Mouse (Mus musculus) kidney, embryonic 16.5 days (tissue): ENCODE measurements at regions not wholly inside any gene's neighbourhood (a gene's known extent, or its start where the extent isn't known, plus 50 kb on each side); places are given as distances from the start of the nearest gene placed in this dataset.

Source experiments
- ATAC-seq: fragments of 200-750 bp; cut with Nextera tagmentation; 2 replicates; pipeline ENCODE4 v1.8.0; 2017; ENCODE audit warnings: moderate TSS enrichment; ENCODE audit not compliant: low FRiP score, low TSS enrichment
- H3K27ac ChIP-seq: fragments of 300-500 bp; sonication (generic); 2 replicates; pipeline ENCODE4 v1.5.1; 2014; ENCODE audit warnings: low read length
- H3K27me3 ChIP-seq: fragments of 300-500 bp; sonication (generic); 2 replicates; pipeline ENCODE4 v1.6.1; 2014; ENCODE audit warnings: low read length, control low read depth, mixed read lengths; ENCODE audit not compliant: insufficient read depth
- H3K36me3 ChIP-seq: fragments of 300-500 bp; sonication (generic); 2 replicates; pipeline ENCODE4 v1.6.1; 2014; ENCODE audit warnings: low read length, control low read depth, mixed read lengths; ENCODE audit not compliant: insufficient read depth
- H3K4me1 ChIP-seq: fragments of 300-500 bp; sonication (generic); 2 replicates; pipeline ENCODE4 v1.6.1; 2014; ENCODE audit warnings: low read length, control low read depth, mixed read lengths; ENCODE audit not compliant: insufficient read depth
- H3K4me2 ChIP-seq: fragments of 300-500 bp; sonication (generic); replicated peaks from 2 replicates; pipeline ENCODE4 v1.6.1; 2014; ENCODE audit warnings: low read depth, low read length
- H3K4me3 ChIP-seq: fragments of 300-500 bp; sonication (generic); 2 replicates; pipeline ENCODE4 v1.5.1; 2014; ENCODE audit warnings: mild to moderate bottlenecking, low read length
- H3K9ac ChIP-seq: fragments of 300-500 bp; sonication (generic); replicated peaks from 2 replicates; pipeline ENCODE4 v1.6.1; 2014; ENCODE audit warnings: low read length
- H3K9me3 ChIP-seq: fragments of 300-500 bp; sonication (generic); 2 replicates; pipeline ENCODE4 v1.6.1; 2016; ENCODE audit warnings: low read length, control low read depth
- WGBS: fragments of 180-500 bp; shearing (Covaris S2); extraction: QIAGEN DNeasy Blood & Tissue Kit; methylation state at CpG from one replicate; pipeline ENCODE4 v1.1.7; 2014; 5-methylcytosine and 5-hydroxymethylcytosine counted together

GRCm38 (mm10) chr2:48477336-48477735 is 336.6 kb upstream of the Acvr2a start:
- Histone ChIP-seq H3K27ac (no peak overlapping the region), H3K9ac (no peak overlapping the region), H3K4me3 (no peak overlapping the region), H3K4me2 (no peak overlapping the region), H3K27me3 (no peaks in the 10 kb centered on the region), H3K9me3 (no peaks in the 10 kb centered on the region), H3K4me1 (peaks cover 6% of the 10 kb centered on the region; the same call in 1 of the 2 replicates), H3K36me3 (no peaks in the 10 kb centered on the region)
- WGBS: 85% methylated on average over 2 of the region's 2 CpGs
- no peak for ATAC-seq

GRCm38 (mm10) chr2:48479601-48480000 is 334.3 kb upstream of the Acvr2a start:
- Histone ChIP-seq H3K9me3 (no peaks in the 10 kb centered on the region), H3K36me3 (no peaks in the 10 kb centered on the region), H3K4me3 (no peak overlapping the region), H3K4me2 (no peak overlapping the region), H3K27me3 (no peaks in the 10 kb centered on the region), H3K27ac (no peak overlapping the region), H3K4me1 (peaks cover 6% of the 10 kb centered on the region; the same call in 1 of the 2 replicates), H3K9ac (no peak overlapping the region)
- whole genome bisulfite sequencing: 86% methylated on average over 1 of the region's 1 CpGs
- ATAC-seq: no peak

- 65% methylated on average over 9 of the region's 9 CpGs for WGBS
- Histone ChIP-seq H3K4me2 (0 out of 2 replicates have a peak overlapping the region, but pooled peaks have one; percentile 12), H3K36me3 (no peaks in the 10 kb centered on the region), H3K9ac (no peak overlapping the region), H3K4me1 (peaks cover 6% of the 10 kb centered on the region; the same call in 1 of the 2 replicates), H3K27me3 (no peaks in the 10 kb centered on the region), H3K27ac (0 out of 2 replicates have a peak overlapping the region, but pooled peaks have one; percentile 3), H3K9me3 (no peaks in the 10 kb centered on the region), H3K4me3 (no peak overlapping the region)
- ATAC-seq: 0 out of 2 replicates have a peak, but pooled peaks have one; percentile 27
Observed at GRCm38 (mm10) chr2:48480428-48481191, 333.3 kb upstream of the Acvr2a start.

DNA sequence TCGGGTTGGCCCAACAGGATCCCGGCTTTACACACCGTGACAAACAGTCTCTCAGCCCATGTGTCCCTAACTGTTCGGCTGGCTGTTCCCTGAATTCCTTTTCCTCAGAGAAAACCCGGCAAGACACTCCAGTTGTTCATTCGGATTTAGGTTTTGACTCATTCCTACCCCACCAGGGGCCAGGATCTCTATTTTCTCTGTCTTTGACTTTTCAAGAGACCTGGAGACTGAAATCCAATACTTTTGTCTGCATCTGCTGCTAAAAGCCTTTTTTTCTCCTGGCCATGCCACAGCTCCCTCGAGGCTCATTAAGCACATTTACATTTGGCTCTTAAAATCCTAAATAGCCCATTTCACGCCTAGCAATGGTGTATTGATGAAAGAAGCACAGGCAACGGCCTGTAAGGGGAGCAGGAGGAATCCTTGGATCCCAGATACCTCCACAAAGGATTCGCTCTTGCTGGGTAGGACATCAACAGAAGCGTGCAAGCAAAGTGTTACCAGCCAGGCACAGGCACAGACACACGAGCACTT is 332.6 kb upstream of the Acvr2a start:
- 24% methylated on average over 12 of the region's 12 CpGs for WGBS
- no peaks in the 10 kb centered on the region for H3K27me3 ChIP-seq
- H3K4me3 ChIP-seq: no peak overlapping the region
- H3K4me1 ChIP-seq: peaks cover 6% of the 10 kb centered on the region; the same call in 1 of the 2 replicates
- H3K9ac ChIP-seq: no peak overlapping the region
- H3K9me3 ChIP-seq: no peaks in the 10 kb centered on the region
- H3K4me2 ChIP-seq: 0 out of 2 replicates have a peak overlapping the region, but pooled peaks have one; percentile 12
- H3K36me3 ChIP-seq: no peaks in the 10 kb centered on the region
- H3K27ac ChIP-seq: 0 out of 2 replicates have a peak overlapping the region, but pooled peaks have one; percentile 3
- ATAC-seq: peak; percentile 27; the same call in 1 of the 2 replicates

GRCm38 (mm10) chr2:48493574-48493973 is 320.3 kb upstream of the Acvr2a start:
- Histone ChIP-seq H3K27ac (no peak overlapping the region), H3K4me2 (no peak overlapping the region), H3K27me3 (no peaks in the 10 kb centered on the region), H3K4me1 (0 out of 2 replicates have a peak, but pooled peaks cover 3% of the 10 kb centered on the region), H3K9ac (no peak overlapping the region), H3K4me3 (no peak overlapping the region), H3K36me3 (no peaks in the 10 kb centered on the region), H3K9me3 (no peaks in the 10 kb centered on the region)
- ATAC-seq: 0 out of 2 replicates have a peak, but pooled peaks have one; percentile 46
- WGBS: 66% methylated on average over 3 of the region's 3 CpGs

- Histone ChIP-seq H3K4me2 (no peak overlapping the region), H3K27ac (no peak overlapping the region), H3K36me3 (no peaks in the 10 kb centered on the region), H3K9ac (no peak overlapping the region), H3K4me3 (no peak overlapping the region), H3K9me3 (no peaks in the 10 kb centered on the region), H3K4me1 (0 out of 2 replicates have a peak, but pooled peaks cover 3% of the 10 kb centered on the region), H3K27me3 (no peaks in the 10 kb centered on the region)
- WGBS: 28% methylated on average over 2 of the region's 2 CpGs
- peak; percentile 93 for ATAC-seq
Observed at GRCm38 (mm10) chr2:48494065-48494464, 319.8 kb upstream of the Acvr2a start.

DNA sequence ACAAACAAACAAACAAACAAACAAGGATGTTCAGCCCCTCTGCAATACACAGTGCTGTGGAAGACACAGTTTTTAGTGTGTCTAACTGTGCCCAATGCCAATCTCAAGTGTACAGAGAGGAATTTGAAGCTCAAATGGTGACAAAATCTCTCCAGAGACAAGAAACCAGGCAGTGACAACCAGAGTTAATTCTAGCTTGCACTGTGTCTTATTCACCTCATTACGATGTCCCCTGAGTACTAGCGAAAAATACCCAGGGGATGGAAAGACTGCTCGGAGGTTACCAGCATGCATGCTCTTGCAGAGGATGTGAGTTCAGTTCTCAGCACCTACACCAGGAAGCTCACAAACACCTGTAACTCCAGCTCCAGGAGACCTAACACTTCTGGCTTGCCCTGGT is 319.3 kb upstream of the Acvr2a start:
- H3K9ac ChIP-seq: no peak overlapping the region
- ATAC-seq: no peak
- 77% methylated on average over 3 of the region's 3 CpGs for WGBS
- no peaks in the 10 kb centered on the region for H3K36me3 ChIP-seq
- H3K27me3 ChIP-seq: no peaks in the 10 kb centered on the region
- no peak overlapping the region for H3K4me2 ChIP-seq
- H3K27ac ChIP-seq: no peak overlapping the region
- no peak overlapping the region for H3K4me3 ChIP-seq
- no peaks in the 10 kb centered on the region for H3K9me3 ChIP-seq
- H3K4me1 ChIP-seq: 0 out of 2 replicates have a peak, but pooled peaks cover 3% of the 10 kb centered on the region

- WGBS: 93% methylated on average over 5 of the region's 5 CpGs
- Histone ChIP-seq H3K4me3 (no peak overlapping the region), H3K9ac (no peak overlapping the region), H3K27me3 (no peaks in the 10 kb centered on the region), H3K9me3 (no peaks in the 10 kb centered on the region), H3K4me2 (no peak overlapping the region), H3K4me1 (0 out of 2 replicates have a peak, but pooled peaks cover 3% of the 10 kb centered on the region), H3K36me3 (no peaks in the 10 kb centered on the region), H3K27ac (no peak overlapping the region)
- ATAC-seq: no peak
Observed at GRCm38 (mm10) chr2:48498047-48498723, 315.7 kb upstream of the Acvr2a start.

GRCm38 (mm10) chr2:48499396-48499795 is 314.5 kb upstream of the Acvr2a start:
- H3K36me3 ChIP-seq: no peaks in the 10 kb centered on the region
- H3K9me3 ChIP-seq: no peaks in the 10 kb centered on the region
- H3K27me3 ChIP-seq: no peaks in the 10 kb centered on the region
- H3K9ac ChIP-seq: no peak overlapping the region
- no peak overlapping the region for H3K27ac ChIP-seq
- no peak for ATAC-seq
- WGBS: 83% methylated on average over 6 of the region's 6 CpGs
- no peak overlapping the region for H3K4me3 ChIP-seq
- H3K4me2 ChIP-seq: no peak overlapping the region
- H3K4me1 ChIP-seq: 0 out of 2 replicates have a peak, but pooled peaks cover 3% of the 10 kb centered on the region
